Mouse (Mus musculus): ENCODE results near the gene Pea15a. TPM values are rescaled to one million over a fixed set of nuclear protein-coding genes. Genes with fewer than 3 reads are reported as not detected.

Gene Pea15a
- total RNA-seq, 1 experiment from 2014 or later, result 10.5 TPM

- ATAC-seq (replicated peaks in 1 of 2; ENCODE audit: insufficient read depth in 1 of 2, low FRiP score in 2 of 2, low TSS enrichment in 1 of 2, low read depth in 1 of 2, poor library complexity in 2 of 2, severe bottlenecking in 2 of 2), result no peak
Observed at GRCm38 (mm10) chr1:172148955-172149815, 57.4 kb downstream of the Pea15a start.

- peak in 1 of 2 experiments; percentile 29; a peak in 1 of 4 replicates for ATAC-seq (replicated peaks in 1 of 2; ENCODE audit: insufficient read depth in 1 of 2, low FRiP score in 2 of 2, low TSS enrichment in 1 of 2, low read depth in 1 of 2, poor library complexity in 2 of 2, severe bottlenecking in 2 of 2)
Observed at GRCm38 (mm10) chr1:172148279-172148954, 58.2 kb downstream of the Pea15a start.

GRCm38 (mm10) chr1:172147835-172148278 lies 58.7 kb downstream of the Pea15a start, which contains the start of gene Dcaf8:
Gene Dcaf8, plus strand, starts transcription at chr1:172148084.
- ATAC-seq (replicated peaks in 1 of 2; ENCODE audit: insufficient read depth in 1 of 2, low FRiP score in 2 of 2, low TSS enrichment in 1 of 2, low read depth in 1 of 2, poor library complexity in 2 of 2, severe bottlenecking in 2 of 2), result peak; percentile 96

Other genes with a start within 250 kb of the Pea15a start
- gene Vangl2, start 178.4 kb downstream of the Pea15a start, total RNA-seq (2017), result 5.2 TPM in 2 replicates
- gene Nhlh1, start 149.2 kb downstream of the Pea15a start, total RNA-seq (2017), result not detected in 2 replicates
- 126 and 139 TPM in 2 replicates for gene Copa, start 124.3 kb downstream of the Pea15a start, total RNA-seq (2017)
- gene Ncstn, start 124.0 kb downstream of the Pea15a start, total RNA-seq (2017), result 24.0 and 25.1 TPM in 2 replicates
- gene Pex19, start 80.0 kb downstream of the Pea15a start, total RNA-seq (2017), result 44.6 and 52.9 TPM in 2 replicates
- 196 and 208 TPM in 2 replicates for gene Dcaf8, start 58.7 kb downstream of the Pea15a start, total RNA-seq (2017)
- not detected in 2 replicates for gene Casq1, start 13.1 kb upstream of the Pea15a start, total RNA-seq (2017)
- not detected in 2 replicates for gene Atp1a4, start 51.6 kb upstream of the Pea15a start, total RNA-seq (2017)
- gene Igsf8, start 54.8 kb upstream of the Pea15a start, total RNA-seq (2017), result 21.8 and 25.9 TPM in 2 replicates
- not detected in 2 replicates for gene Atp1a2, start 91.3 kb upstream of the Pea15a start, total RNA-seq (2017)
- not detected in 2 replicates for gene Kcnj9, start 122.5 kb upstream of the Pea15a start, total RNA-seq (2017)
- gene Kcnj10, start 134.4 kb upstream of the Pea15a start, total RNA-seq (2017), result 0.38 TPM in 1 of 2 replicates, not detected in the other
- 17.4 and 19.5 TPM in 2 replicates for gene Pigm, start 169.7 kb upstream of the Pea15a start, total RNA-seq (2017)